Mouse (Mus musculus) T-cell, adult 2 months (primary cell): Measurements from ENCODE around the gene Defb15.
"Not testable (repeated sequence)": the region's sequence is repeated elsewhere in the genome, so short reads cannot be mapped to it uniquely, and the experiment has no call there.

Experiments used
- DNase-seq: peaks from one replicate; pipeline ENCODE4 v3.0.0; 2022; ENCODE audit warnings: low spot score

Gene Defb15

GRCm38 (mm10) chr8:21932610-21933009, at the start of gene Defb15:
Gene Defb15 (minus strand): TSS chr8:21932710.
- DNase-seq, result no peak

GRCm38 (mm10) chr8:21981664-21982337, 49.3 kb upstream of the Defb15 start:
- no peak for DNase-seq

GRCm38 (mm10) chr8:21978193-21978592, 45.7 kb upstream of the Defb15 start:
- no peak for DNase-seq

- DNase-seq, result no peak
Measured at GRCm38 (mm10) chr8:21969475-21969874, 37.0 kb upstream of the Defb15 start, which contains the start of gene Ccdc70. Gene Ccdc70 (plus strand): TSS chr8:21969775.

GRCm38 (mm10) chr8:21966646-21967045, 34.1 kb upstream of the Defb15 start:
- no peak for DNase-seq

GRCm38 (mm10) chr8:21958414-21958813, 25.9 kb upstream of the Defb15 start, which contains the start of gene Fam90a1a:
Gene Fam90a1a (plus strand): TSS chr8:21958714.
- DNase-seq, result no peak

- DNase-seq, result no peak
Measured at GRCm38 (mm10) chr8:21956336-21956735, 23.8 kb upstream of the Defb15 start.

GRCm38 (mm10) chr8:21955321-21955720, 22.8 kb upstream of the Defb15 start:
- no peak for DNase-seq

GRCm38 (mm10) chr8:21947311-21948017, 15.0 kb upstream of the Defb15 start:
- DNase-seq, result no peak

- no peak for DNase-seq
Measured at GRCm38 (mm10) chr8:21946462-21946861, 14.0 kb upstream of the Defb15 start, which contains the start of gene Defb13. Gene Defb13 (plus strand): TSS chr8:21946762.

- DNase-seq, result not testable (repeated sequence)
Measured at GRCm38 (mm10) chr8:21938052-21938451, 5.5 kb upstream of the Defb15 start, which contains the start of gene Defb35. Gene Defb35 (plus strand): TSS chr8:21938352.

- DNase-seq, result not testable (repeated sequence)
Measured at GRCm38 (mm10) chr8:21930754-21931153, 1.8 kb downstream of the Defb15 start.

- DNase-seq, result no peak
Measured at GRCm38 (mm10) chr8:21915625-21916024, 16.9 kb downstream of the Defb15 start.

- DNase-seq, result no peak
Measured at GRCm38 (mm10) chr8:21912554-21912953, 20.0 kb downstream of the Defb15 start.

GRCm38 (mm10) chr8:21911931-21912330, 20.6 kb downstream of the Defb15 start:
- DNase-seq, result no peak

- not testable (repeated sequence) for DNase-seq
Measured at GRCm38 (mm10) chr8:21906290-21906689, 26.2 kb downstream of the Defb15 start, which contains the start of gene Defb11. Gene Defb11 (minus strand): TSS chr8:21906412.

GRCm38 (mm10) chr8:21885321-21885720, 47.2 kb downstream of the Defb15 start, which contains the start of gene Defb9:
Gene Defb9 (minus strand): TSS chr8:21885421.
- not testable (repeated sequence) for DNase-seq
